17 mouse cellular contexts compared by ENCODE assay signal in the genomic region with DNA sequence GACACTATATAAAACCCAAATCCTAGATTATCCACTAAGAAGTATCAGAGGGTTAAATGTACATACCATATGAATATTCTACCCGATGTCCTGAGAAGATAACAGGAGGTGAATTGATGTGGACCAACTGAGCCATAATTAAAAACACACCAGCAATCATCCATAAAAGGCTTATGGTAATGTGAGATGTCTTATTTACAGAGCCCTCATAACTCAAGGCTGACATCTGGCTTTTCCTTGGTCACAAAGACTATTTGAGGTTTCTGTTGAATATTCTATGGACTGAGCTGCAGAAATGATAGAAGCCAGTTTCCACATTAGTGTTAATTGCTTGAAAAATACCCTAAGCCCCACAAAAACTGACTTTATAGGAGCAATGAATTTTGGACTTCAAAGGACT.
"Had no signal": no experiment of that assay in that cellular context is flagged by ENCODE, and none has a peak within 500 bp of the region (broad histone marks: within the 10 kb centered on the region; RNA-seq: fewer than 3 reads in every experiment).

No protein-coding gene starts in this region.

- H3K9ac ChIP-seq: limb, embryonic 15.5 days; liver, embryonic 12.5 days; lung, embryonic 14.5 days; midbrain, embryonic 12.5 days; neural tube, embryonic 15.5 days had no signal

- ATAC-seq: intestine, postnatal 0 days; liver, embryonic 12.5 days; midbrain, embryonic 16.5 days had no signal

- H3K4me1 ChIP-seq: limb, embryonic 15.5 days; liver, embryonic 12.5 days; megakaryocyte, embryonic 14.5 days; midbrain, embryonic 12.5 days; neural tube, embryonic 15.5 days had no signal

- H3K27ac ChIP-seq: limb, embryonic 15.5 days; liver, embryonic 12.5 days; macrophage; midbrain, embryonic 12.5 days; neural tube, embryonic 15.5 days had no signal

- H3K4me3 ChIP-seq: limb, embryonic 15.5 days; liver, embryonic 12.5 days; megakaryocyte, embryonic 14.5 days; midbrain, embryonic 12.5 days; neural tube, embryonic 15.5 days had no signal

- H3K27me3 ChIP-seq: limb, embryonic 15.5 days; liver, embryonic 12.5 days; megakaryocyte, embryonic 14.5 days; midbrain, embryonic 12.5 days; neural tube, embryonic 15.5 days had no signal

- H3K4me2 ChIP-seq: limb, embryonic 15.5 days; liver, embryonic 12.5 days; lung, embryonic 14.5 days; midbrain, embryonic 12.5 days; neural tube, embryonic 15.5 days had no signal

- DNase-seq: kidney, adult 8-10 months; kidney, postnatal 10 days; layer of hippocampus, adult 9-11 months; layer of hippocampus, postnatal 36 days; lung, embryonic 14.5 days; lung, postnatal 10 days; right cerebral cortex, adult 18-20 months; right cerebral cortex, postnatal 25 days; thymus, postnatal 36 days had no signal

- H3K9me3 ChIP-seq: limb, embryonic 15.5 days; liver, embryonic 12.5 days; megakaryocyte, embryonic 14.5 days; midbrain, embryonic 12.5 days; neural tube, embryonic 15.5 days had no signal

- H3K36me3 ChIP-seq: limb, embryonic 15.5 days; liver, embryonic 12.5 days; midbrain, embryonic 12.5 days; neural tube, embryonic 15.5 days had no signal
